Mouse (Mus musculus): ENCODE results near the gene Vps37b. TPM values are rescaled to one million over a fixed set of nuclear protein-coding genes. Genes with fewer than 3 reads are reported as not detected.

Gene Vps37b
- polyA plus RNA-seq, 1 experiment from 2014 or later, result 27.1 TPM

DNA sequence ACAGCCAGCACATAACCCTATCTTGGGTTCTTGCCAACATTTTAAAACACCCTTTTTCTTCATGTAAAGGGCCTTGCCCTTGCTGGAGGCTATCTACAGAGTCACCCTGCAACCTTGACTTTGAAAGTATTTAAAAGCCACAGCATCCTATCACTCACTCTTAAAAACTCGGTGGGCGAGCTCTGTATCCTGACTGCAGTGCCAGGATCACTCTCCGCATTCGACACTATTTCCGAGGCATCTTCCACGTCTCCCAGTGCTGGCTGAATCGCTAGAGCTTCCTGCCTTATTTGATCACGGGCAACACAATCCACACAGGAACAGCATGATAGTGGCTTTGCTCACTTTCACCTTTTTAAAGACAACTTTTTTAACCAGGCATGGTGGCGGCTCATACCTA is 14.1 kb downstream of the Vps37b start:
- H3K27me3 ChIP-seq (replicated peaks; ENCODE audit: control insufficient read depth, insufficient read depth, low read length), result no peaks in the 10 kb centered on the region
- no peak overlapping the region for H3K4me2 ChIP-seq (ENCODE audit: low read depth, low read length)
- WGBS, result 78% methylated on average over 9 of the region's 9 CpGs
- H3K4me1 ChIP-seq (ENCODE audit: control insufficient read depth, insufficient read depth, low read length), result peaks cover 42% of the 10 kb centered on the region
- no peak overlapping the region for H3K4me3 ChIP-seq (ENCODE audit: low read length)
- no peaks in the 10 kb centered on the region for H3K36me3 ChIP-seq (ENCODE audit: control insufficient read depth, insufficient read depth, low read length)
- no peak overlapping the region for H3K9ac ChIP-seq (ENCODE audit: low read depth, low read length)
- no peak overlapping the region for H3K27ac ChIP-seq (ENCODE audit: low read length)
- ATAC-seq, result no peak
- no peaks in the 10 kb centered on the region for H3K9me3 ChIP-seq (ENCODE audit: control insufficient read depth, low read length)

DNA sequence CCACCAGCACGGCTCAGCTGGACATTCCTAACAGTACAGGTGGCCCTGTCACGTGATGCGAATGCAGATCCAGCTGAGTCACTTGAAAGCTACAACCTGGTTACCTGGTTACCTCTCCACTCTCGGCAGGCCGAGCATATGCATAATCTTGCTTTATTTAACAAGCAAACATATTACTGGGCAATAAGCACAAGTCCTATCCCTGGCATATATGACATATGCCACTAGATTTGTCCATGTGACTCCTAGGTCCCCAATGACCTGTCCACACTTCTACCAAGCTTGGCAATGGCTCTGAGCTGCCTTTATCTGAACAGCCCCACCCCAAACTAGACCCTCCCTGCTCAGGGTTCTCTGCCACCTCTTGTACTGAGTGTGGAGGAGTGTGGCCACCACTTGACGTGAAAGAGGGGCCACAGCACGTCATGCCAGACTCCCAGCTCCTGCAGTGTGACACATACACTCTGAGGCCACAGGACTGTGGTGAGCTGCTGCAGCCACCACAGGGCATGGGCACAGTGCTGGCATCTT is 15.7 kb downstream of the Vps37b start:
- 0 out of 2 replicates have a peak overlapping the region, but pooled peaks have one; percentile 15 for H3K27ac ChIP-seq (ENCODE audit: low read length)

DNA sequence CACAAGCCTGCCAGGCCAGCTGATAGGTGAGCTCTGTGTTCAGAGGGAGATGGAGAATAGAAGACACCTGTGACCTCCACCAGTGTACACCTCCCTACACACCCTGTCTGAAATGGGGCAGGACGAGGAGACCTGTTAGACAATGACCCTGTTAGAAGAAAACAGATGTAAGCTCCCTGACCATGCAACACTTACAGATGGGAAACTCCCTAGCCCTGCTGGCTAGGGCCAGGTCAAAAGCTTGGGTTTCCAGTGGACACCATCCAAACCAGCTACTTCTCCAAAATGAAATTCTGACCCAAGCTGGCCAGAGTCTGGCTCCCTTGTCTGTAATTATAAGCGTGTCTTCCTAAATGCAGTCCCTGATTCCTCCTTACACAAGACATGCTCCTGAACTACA is 16.3 kb downstream of the Vps37b start:
- ATAC-seq, result no peak

More for the DNA sequence above, 15.7 kb downstream of the Vps37b start:
- ATAC-seq, result peak; percentile 16; the same call in 1 of the 2 replicates
- WGBS, result 75% methylated on average over 7 of the region's 7 CpGs
- Histone ChIP-seq H3K4me1 (ENCODE audit: control insufficient read depth, insufficient read depth, low read length) (peaks cover 58% of the 10 kb centered on the region), H3K4me2 (ENCODE audit: low read depth, low read length) (no peak overlapping the region), H3K36me3 (ENCODE audit: control insufficient read depth, insufficient read depth, low read length) (no peaks in the 10 kb centered on the region), H3K4me3 (ENCODE audit: low read length) (no peak overlapping the region), H3K9me3 (ENCODE audit: control insufficient read depth, low read length) (no peaks in the 10 kb centered on the region), H3K9ac (ENCODE audit: low read depth, low read length) (no peak overlapping the region), H3K27me3 (replicated peaks; ENCODE audit: control insufficient read depth, insufficient read depth, low read length) (no peaks in the 10 kb centered on the region)

DNA sequence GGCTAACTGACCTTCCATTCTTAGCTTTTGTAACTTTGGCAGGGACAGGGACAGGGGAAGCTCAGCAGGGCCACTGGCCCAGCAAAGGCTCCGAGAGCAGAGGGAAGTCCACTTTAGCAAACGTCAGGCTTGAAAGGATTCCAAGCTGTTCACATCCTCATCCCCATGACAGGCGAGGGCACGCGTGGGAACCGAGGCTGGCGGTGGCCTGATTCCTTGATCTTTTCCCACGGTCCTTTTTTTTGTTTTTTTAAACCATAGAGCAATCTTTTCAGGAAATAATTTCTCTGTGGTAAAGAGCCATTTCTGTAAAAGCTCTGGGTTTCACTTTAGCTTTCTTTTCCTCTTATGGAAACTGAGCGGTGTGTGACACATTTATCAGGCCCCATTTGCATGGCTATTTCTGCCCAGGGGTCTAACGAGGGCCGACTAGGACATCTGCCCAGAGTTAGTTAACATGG is 17.2 kb downstream of the Vps37b start:
- no peak for ATAC-seq
- H3K4me1 ChIP-seq (ENCODE audit: control insufficient read depth, insufficient read depth, low read length), result peaks cover 73% of the 10 kb centered on the region
- 0 out of 2 replicates have a peak, but pooled peaks cover 6% of the 10 kb centered on the region for H3K36me3 ChIP-seq (ENCODE audit: control insufficient read depth, insufficient read depth, low read length)
- H3K9me3 ChIP-seq (ENCODE audit: control insufficient read depth, low read length), result no peaks in the 10 kb centered on the region
- H3K9ac ChIP-seq (ENCODE audit: low read depth, low read length), result peak overlapping the region; percentile 23; the same call in 1 of the 2 replicates
- peak overlapping the region; percentile 34; the same call in 1 of the 2 replicates for H3K27ac ChIP-seq (ENCODE audit: low read length)
- H3K4me2 ChIP-seq (ENCODE audit: low read depth, low read length), result no peak overlapping the region
- H3K4me3 ChIP-seq (ENCODE audit: low read length), result no peak overlapping the region
- 32% methylated on average over 11 of the region's 11 CpGs for WGBS
- H3K27me3 ChIP-seq (replicated peaks; ENCODE audit: control insufficient read depth, insufficient read depth, low read length), result no peaks in the 10 kb centered on the region

More for the DNA sequence above, 16.3 kb downstream of the Vps37b start:
- Histone ChIP-seq H3K9ac (ENCODE audit: low read depth, low read length) (no peak overlapping the region), H3K4me3 (ENCODE audit: low read length) (no peak overlapping the region), H3K4me1 (ENCODE audit: control insufficient read depth, insufficient read depth, low read length) (peaks cover 64% of the 10 kb centered on the region), H3K27ac (ENCODE audit: low read length) (no peak overlapping the region), H3K27me3 (replicated peaks; ENCODE audit: control insufficient read depth, insufficient read depth, low read length) (no peaks in the 10 kb centered on the region), H3K4me2 (ENCODE audit: low read depth, low read length) (no peak overlapping the region), H3K9me3 (ENCODE audit: control insufficient read depth, low read length) (no peaks in the 10 kb centered on the region), H3K36me3 (ENCODE audit: control insufficient read depth, insufficient read depth, low read length) (no peaks in the 10 kb centered on the region)
- 69% methylated on average over 2 of the region's 2 CpGs for WGBS

DNA sequence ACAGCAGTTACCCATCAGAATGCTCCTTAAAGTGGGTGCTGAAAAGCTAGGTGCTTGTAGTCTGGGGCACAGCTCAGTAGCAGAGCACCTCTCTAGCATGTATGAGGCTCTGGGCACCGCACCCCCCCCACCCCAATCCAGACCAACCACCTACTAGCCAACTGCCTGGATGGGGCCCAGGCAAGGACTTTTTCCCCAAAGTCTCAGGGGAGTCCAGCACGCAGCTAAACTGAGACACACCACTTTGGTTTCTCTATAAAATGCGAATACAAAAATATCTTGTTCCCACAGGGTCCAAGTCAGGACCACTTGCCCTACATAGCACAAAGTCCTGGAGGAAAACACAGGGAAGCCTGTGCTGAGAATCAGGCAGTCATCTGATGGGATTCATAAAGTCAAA is 17.9 kb downstream of the Vps37b start:
- ATAC-seq, result no peak
- no peaks in the 10 kb centered on the region for H3K9me3 ChIP-seq (ENCODE audit: control insufficient read depth, low read length)
- whole genome bisulfite sequencing, result 71% methylated on average over 3 of the region's 3 CpGs
- no peak overlapping the region for H3K9ac ChIP-seq (ENCODE audit: low read depth, low read length)
- 0 out of 2 replicates have a peak overlapping the region, but pooled peaks have one; percentile 34 for H3K27ac ChIP-seq (ENCODE audit: low read length)
- H3K4me3 ChIP-seq (ENCODE audit: low read length), result no peak overlapping the region
- H3K27me3 ChIP-seq (replicated peaks; ENCODE audit: control insufficient read depth, insufficient read depth, low read length), result no peaks in the 10 kb centered on the region
- peaks cover 68% of the 10 kb centered on the region for H3K4me1 ChIP-seq (ENCODE audit: control insufficient read depth, insufficient read depth, low read length)
- 0 out of 2 replicates have a peak, but pooled peaks cover 6% of the 10 kb centered on the region for H3K36me3 ChIP-seq (ENCODE audit: control insufficient read depth, insufficient read depth, low read length)
- no peak overlapping the region for H3K4me2 ChIP-seq (ENCODE audit: low read depth, low read length)

- no peak overlapping the region for H3K4me2 ChIP-seq (ENCODE audit: low read depth, low read length)
- peaks cover 10% of the 10 kb centered on the region; the same call in 1 of the 2 replicates for H3K36me3 ChIP-seq (ENCODE audit: control insufficient read depth, insufficient read depth, low read length)
- H3K27ac ChIP-seq (ENCODE audit: low read length), result no peak overlapping the region
- no peak overlapping the region for H3K9ac ChIP-seq (ENCODE audit: low read depth, low read length)
- H3K4me1 ChIP-seq (ENCODE audit: control insufficient read depth, insufficient read depth, low read length), result peaks cover 68% of the 10 kb centered on the region
- H3K27me3 ChIP-seq (replicated peaks; ENCODE audit: control insufficient read depth, insufficient read depth, low read length), result no peaks in the 10 kb centered on the region
- no peak overlapping the region for H3K4me3 ChIP-seq (ENCODE audit: low read length)
- no peak for ATAC-seq
- H3K9me3 ChIP-seq (ENCODE audit: control insufficient read depth, low read length), result no peaks in the 10 kb centered on the region
- WGBS, result 84% methylated on average over 16 of the region's 16 CpGs
These were observed 18.3 kb downstream of the Vps37b start for GRCm38 (mm10) chr5:124013747-124014146.

- H3K27ac ChIP-seq (ENCODE audit: low read length), result 0 out of 2 replicates have a peak overlapping the region, but pooled peaks have one; percentile 28
- 70% methylated on average over 10 of the region's 10 CpGs for WGBS
- no peak for ATAC-seq
These were observed 19.2 kb downstream of the Vps37b start for GRCm38 (mm10) chr5:124012885-124013284.

GRCm38 (mm10) chr5:124011927-124012326 is 20.1 kb downstream of the Vps37b start:
- WGBS, result 40% methylated on average over 8 of the region's 8 CpGs
- H3K36me3 ChIP-seq (ENCODE audit: control insufficient read depth, insufficient read depth, low read length), result peaks cover 16% of the 10 kb centered on the region; the same call in 1 of the 2 replicates
- H3K9me3 ChIP-seq (ENCODE audit: control insufficient read depth, low read length), result no peaks in the 10 kb centered on the region
- no peak overlapping the region for H3K4me2 ChIP-seq (ENCODE audit: low read depth, low read length)
- peak overlapping the region; percentile 30; the same call in 1 of the 2 replicates for H3K9ac ChIP-seq (ENCODE audit: low read depth, low read length)
- peak overlapping the region; percentile 73; the same call in 1 of the 2 replicates for H3K27ac ChIP-seq (ENCODE audit: low read length)
- no peaks in the 10 kb centered on the region for H3K27me3 ChIP-seq (replicated peaks; ENCODE audit: control insufficient read depth, insufficient read depth, low read length)
- H3K4me3 ChIP-seq (ENCODE audit: low read length), result no peak overlapping the region
- H3K4me1 ChIP-seq (ENCODE audit: control insufficient read depth, insufficient read depth, low read length), result peaks cover 60% of the 10 kb centered on the region
- ATAC-seq, result no peak

More at GRCm38 (mm10) chr5:124012885-124013284, 19.2 kb downstream of the Vps37b start:
- Histone ChIP-seq H3K4me1 (ENCODE audit: control insufficient read depth, insufficient read depth, low read length) (peaks cover 63% of the 10 kb centered on the region), H3K4me2 (ENCODE audit: low read depth, low read length) (no peak overlapping the region), H3K36me3 (ENCODE audit: control insufficient read depth, insufficient read depth, low read length) (peaks cover 16% of the 10 kb centered on the region; the same call in 1 of the 2 replicates), H3K9me3 (ENCODE audit: control insufficient read depth, low read length) (no peaks in the 10 kb centered on the region), H3K9ac (ENCODE audit: low read depth, low read length) (no peak overlapping the region), H3K27me3 (replicated peaks; ENCODE audit: control insufficient read depth, insufficient read depth, low read length) (no peaks in the 10 kb centered on the region), H3K4me3 (ENCODE audit: low read length) (no peak overlapping the region)

GRCm38 (mm10) chr5:124010910-124011655 is 21.0 kb downstream of the Vps37b start:
- Histone ChIP-seq H3K36me3 (ENCODE audit: control insufficient read depth, insufficient read depth, low read length) (peaks cover 20% of the 10 kb centered on the region), H3K27ac (ENCODE audit: low read length) (peak overlapping the region; percentile 73), H3K4me1 (ENCODE audit: control insufficient read depth, insufficient read depth, low read length) (peaks cover 54% of the 10 kb centered on the region), H3K27me3 (replicated peaks; ENCODE audit: control insufficient read depth, insufficient read depth, low read length) (no peaks in the 10 kb centered on the region), H3K4me2 (ENCODE audit: low read depth, low read length) (peak overlapping the region; percentile 30), H3K9me3 (ENCODE audit: control insufficient read depth, low read length) (no peaks in the 10 kb centered on the region), H3K9ac (ENCODE audit: low read depth, low read length) (peak overlapping the region; percentile 51), H3K4me3 (ENCODE audit: low read length) (no peak overlapping the region)
- peak; percentile 61 for ATAC-seq
- 13% methylated on average over 19 of the region's 19 CpGs for WGBS
